Mouse (Mus musculus) layer of hippocampus, adult 11-12 months (tissue): Measurements from ENCODE around the gene Olfr788.

Source experiments
- DNase-seq: peaks from one replicate; pipeline ENCODE4 v3.0.0; 2022; ENCODE audit warnings: low spot score

Olfr788 gene

DNA sequence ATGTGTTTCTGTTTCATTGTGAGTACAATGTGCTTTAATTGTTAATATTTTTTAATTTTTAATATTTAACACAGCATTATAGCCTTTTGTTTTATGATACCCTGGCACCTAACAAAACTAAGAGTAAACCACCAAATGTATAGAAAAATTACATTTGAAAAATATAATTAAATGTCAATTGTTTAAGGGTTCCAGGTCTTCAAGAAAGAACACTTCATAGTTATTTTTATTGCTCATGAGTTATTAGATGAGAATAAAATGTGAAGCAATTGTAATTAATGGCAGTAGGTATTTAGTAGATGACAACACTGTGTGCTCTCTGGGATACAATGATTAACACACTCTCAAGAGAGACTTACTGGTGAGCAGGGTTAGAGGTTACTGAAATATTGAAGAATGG lies at the start of gene Olfr788:
Gene Olfr788, plus strand, starts transcription at position 301 of the 400 bp plus-strand sequence.
- no peak for DNase-seq

DNA sequence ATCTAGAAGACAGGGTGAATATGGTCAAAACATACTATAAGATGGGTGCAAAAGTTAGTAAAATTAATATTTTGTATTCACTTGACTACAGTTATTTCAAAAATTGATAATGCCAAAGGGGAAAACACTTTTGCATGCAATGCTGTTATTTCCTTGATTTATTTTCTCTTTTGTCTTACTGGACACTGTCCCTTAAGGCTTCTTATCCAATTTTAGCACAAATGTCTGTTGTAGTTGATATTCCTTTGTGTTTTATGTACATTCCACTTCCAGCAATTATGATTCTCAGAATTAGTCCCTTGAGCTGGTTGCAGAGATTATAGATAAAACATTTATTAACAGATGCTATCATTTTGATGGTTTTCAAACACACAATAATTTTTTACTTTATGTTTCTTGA lies 43.8 kb upstream of the Olfr788 start, which contains the start of gene Olfr786:
Gene Olfr786, plus strand, starts transcription at position 301 of the 400 bp plus-strand sequence.
- no peak for DNase-seq

DNA sequence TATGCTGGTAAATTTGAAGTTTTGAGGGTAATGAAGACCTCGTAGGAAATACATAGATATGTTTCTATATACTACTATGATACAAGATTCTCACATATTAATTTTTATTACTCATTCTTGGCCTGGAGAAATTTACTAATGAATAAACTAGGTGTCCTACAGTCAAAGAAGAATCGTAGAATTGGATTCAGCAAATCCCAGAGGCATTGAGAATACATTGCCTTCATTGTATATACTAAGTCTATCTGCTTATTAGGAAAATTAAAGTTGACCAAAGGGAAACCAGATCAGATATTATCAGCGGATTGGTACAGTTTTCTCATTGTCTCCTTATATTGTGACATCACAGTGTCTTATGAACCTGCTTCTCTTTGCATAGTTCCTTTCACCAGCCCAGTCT lies 9.2 kb upstream of the Olfr788 start, which contains the start of gene Olfr787:
Gene Olfr787, plus strand, starts transcription at position 301 of the 400 bp plus-strand sequence.
- no peak for DNase-seq

DNA sequence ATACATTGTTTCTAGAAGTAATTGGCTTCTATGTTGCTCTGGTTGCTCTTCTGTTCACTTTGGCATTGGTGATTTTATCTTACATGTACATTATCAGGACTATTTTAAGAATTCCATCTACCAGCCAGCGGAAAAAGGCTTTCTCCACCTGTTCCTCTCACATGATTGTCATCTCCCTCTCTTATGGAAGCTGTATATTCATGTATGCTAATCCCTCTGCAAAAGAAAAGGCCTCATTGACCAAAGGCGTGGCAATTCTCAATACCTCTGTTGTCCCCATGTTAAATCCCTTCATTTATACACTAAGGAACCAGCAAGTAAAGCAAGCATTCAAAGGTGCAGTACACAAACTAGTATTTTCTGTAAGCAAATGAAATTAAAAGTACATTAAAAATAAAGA lies 2.5 kb downstream of the Olfr788 start:
- no peak for DNase-seq

DNA sequence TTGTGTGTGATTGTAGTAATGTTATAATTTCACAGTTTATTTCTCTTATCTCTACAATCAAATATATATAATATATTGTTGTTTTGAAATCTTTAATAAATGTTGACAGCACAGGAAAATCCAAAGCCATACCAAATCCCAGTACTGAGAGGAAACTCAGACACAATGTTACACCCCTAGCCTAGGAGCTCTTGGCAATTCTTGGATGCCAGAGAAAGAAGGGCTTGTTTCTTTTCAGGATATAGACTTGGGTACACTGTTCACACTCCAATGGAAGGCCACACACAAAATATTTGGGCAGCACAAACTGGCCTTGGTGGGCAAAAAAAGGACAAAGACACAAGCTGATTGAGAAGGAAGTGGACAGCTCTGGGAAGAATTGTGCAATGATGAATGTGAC lies 2.9 kb downstream of the Olfr788 start:
- DNase-seq: no peak

DNA sequence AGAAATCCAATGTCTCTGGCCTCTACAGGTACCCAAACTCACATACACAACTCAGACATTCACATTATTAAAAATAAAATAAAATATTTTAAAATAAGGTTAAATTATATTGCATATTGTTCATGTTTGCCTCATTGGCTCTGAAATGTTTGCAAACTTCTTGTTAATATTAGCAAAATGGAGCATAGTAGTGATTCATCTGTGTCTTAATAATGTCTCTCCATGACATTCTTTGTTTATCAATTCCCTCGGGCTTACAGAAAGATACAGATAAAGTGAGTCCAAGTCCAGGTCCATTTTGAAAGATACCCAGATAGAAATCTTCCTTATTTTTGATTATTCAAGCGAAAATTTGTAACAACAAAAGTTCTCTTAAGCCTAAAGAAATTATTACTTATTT lies 13.7 kb downstream of the Olfr788 start, which contains the start of gene Olfr789:
Gene Olfr789, plus strand, starts transcription at position 301 of the 400 bp plus-strand sequence.
- DNase-seq: no peak

DNA sequence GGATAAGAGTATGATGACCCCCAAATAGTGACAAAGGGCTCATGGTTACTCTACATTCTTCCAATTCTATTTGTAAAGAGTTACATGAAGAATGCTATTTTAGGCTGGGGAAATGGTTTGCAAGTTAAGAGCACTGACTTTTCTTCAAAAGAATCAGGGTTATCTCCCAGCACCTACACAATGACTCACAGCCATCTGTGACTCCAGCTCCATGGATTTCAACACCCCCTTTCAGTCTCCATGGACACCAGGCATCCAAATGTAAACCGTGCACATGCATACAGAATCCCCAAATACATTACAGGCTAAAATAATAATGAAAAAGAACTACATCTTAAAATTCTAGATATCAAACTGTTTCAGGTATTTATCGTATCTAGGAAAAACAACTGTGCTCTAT lies 19.3 kb downstream of the Olfr788 start:
- no peak for DNase-seq

DNA sequence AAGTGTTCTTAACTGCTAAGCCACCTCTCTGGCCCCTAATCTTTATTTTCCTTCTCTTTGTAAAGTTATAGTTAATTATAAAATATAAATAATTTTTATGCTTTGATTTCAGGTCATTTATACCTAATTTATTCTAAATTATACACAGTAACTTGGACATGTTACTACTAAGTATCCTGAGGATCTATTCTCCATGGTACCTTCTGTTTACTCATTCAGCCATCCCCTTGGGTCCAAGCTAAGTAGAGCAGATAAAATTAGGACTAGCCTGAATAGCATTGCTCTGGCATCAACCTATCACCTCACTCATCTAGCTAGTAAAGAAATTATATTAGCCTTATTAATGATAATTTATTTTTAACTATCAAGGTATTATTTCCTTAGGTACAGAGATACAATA lies 27.4 kb downstream of the Olfr788 start, which contains the start of gene Olfr790:
Gene Olfr790, plus strand, starts transcription at position 301 of the 400 bp plus-strand sequence.
- DNase-seq: no peak

DNA sequence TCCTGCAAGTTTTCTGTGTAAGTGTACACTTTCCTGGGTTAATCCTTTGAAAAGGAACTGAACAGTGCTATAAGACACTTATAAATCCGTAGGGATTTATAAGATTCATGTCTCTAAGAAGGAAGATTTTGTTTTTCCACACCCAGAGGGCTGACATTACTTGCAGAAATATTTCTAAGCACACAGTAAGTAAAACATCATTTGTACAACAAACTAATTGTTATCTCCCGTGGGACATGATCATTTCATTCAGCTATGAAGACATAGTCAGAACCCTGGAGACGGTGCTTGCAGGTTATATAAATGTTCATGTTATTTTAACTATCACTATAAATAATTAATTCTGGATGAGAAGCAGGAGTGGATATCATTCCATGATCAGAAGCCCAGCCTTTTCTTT lies 50.7 kb downstream of the Olfr788 start, which contains the start of gene Olfr791:
Gene Olfr791, plus strand, starts transcription at position 301 of the 400 bp plus-strand sequence.
- no peak for DNase-seq
